Mouse (Mus musculus) olfactory bulb, adult 2 months (tissue): Measurements from ENCODE around the gene Rapgef6.

Source experiments
- CTCF ChIP-seq: fragments of 200-500 bp; IDR thresholded peaks from 2 replicates; pipeline ENCODE4 v1.5.1; 2012; ENCODE audit warnings: low read depth, mild to moderate bottlenecking, low read length, moderate library complexity; ENCODE audit not compliant: insufficient read depth
- POLR2A ChIP-seq: fragments of 200-500 bp; IDR thresholded peaks from 2 replicates; pipeline ENCODE4 v1.6.1; 2012; ENCODE audit warnings: mild to moderate bottlenecking, low read depth, low read length, moderate library complexity; ENCODE audit not compliant: insufficient read depth

- TF ChIP-seq POLR2A (no peak), CTCF (no peak)
These were observed 180.7 kb downstream of the Rapgef6 start for GRCm38 (mm10) chr11:54703306-54703705.
